Mouse (Mus musculus) heart, postnatal 14 days (tissue): Measurements from ENCODE around the gene Mcam. TPM values are rescaled to one million over a fixed set of nuclear protein-coding genes. Genes with fewer than 3 reads are reported as not detected.

Source experiments
- DNase-seq, 2 experiments: peaks; one replicate each; pipeline ENCODE4 v3.0.0; 2021 to 2022
- intact Hi-C: fragments of 180-260 bp; cut with DNase I; formaldehyde crosslinking; loops from one replicate; pipeline ENCODE4 v1.15.1; 2025
- total RNA-seq, 2 experiments: library from RNA; stranded (reverse); gene quantifications; 2 replicates each; pipeline ENCODE4 v1.2.3; 2021

Gene Mcam
- total RNA-seq, 2 experiments from 2014 or later, result 81.2 to 82.3 TPM

DNA sequence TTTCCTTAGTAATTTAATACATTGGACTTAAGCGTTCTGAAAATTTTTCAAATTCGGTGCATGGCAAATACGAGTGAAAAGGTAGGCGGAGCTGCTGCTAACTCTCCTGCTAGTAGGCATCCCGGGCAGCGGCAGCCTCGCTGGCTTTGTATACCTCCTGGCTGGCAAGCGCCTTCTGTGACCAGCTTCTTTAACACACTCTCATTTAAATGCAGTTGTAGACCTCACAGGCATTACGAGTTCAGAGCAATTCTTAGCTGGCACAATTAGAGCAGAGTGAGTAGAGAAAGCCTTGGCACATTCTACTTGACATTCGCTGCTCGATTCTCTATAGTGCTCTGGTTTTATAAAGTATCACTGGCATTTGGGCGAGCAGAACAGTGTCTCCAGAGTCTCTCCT is 54.0 kb downstream of the Mcam start:
- intact Hi-C loops, result no loop called here
- no peak for DNase-seq

DNA sequence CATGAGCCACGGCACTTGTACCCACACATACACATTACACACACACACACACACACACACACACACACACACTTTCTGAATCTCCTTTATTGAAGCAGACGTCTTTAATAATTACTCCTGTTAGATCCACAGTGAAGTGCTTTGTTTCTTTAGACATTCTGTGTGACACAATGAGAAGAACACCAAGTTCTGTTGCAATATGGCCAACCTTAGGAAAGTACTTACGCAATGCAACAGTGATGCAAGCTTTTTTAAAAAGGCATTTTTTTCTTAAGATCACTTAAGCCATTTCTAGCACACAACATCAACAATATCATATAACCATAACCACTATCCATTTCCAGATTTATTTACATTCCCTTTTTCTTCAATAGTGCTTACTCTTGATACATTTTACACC is 56.9 kb downstream of the Mcam start:
- intact Hi-C loops, result no loop called here
- DNase-seq, result no peak

- intact Hi-C loops, result no loop called here
- DNase-seq, result no peak
Measured at GRCm38 (mm10) chr9:44192312-44192711, 58.0 kb downstream of the Mcam start.

Other genes with a start within 250 kb of the Mcam start
- 10 to 100 TPM; 27.1 to 57.0 TPM for gene Thy1, start 91.1 kb upstream of the Mcam start, total RNA-seq
- 100 to 1,000 TPM; 149 to 157 TPM for gene Usp2, start 67.4 kb upstream of the Mcam start, total RNA-seq
- gene Mfrp, start 32.7 kb upstream of the Mcam start, total RNA-seq, result not detected
- 10 to 100 TPM; 15.2 to 19.5 TPM for gene C1qtnf5, start 27.2 kb upstream of the Mcam start, total RNA-seq
- gene Gm49380, start 21.0 kb upstream of the Mcam start, total RNA-seq, result under 1 TPM in 1 of 2 experiments, not detected in 1; 0.12 TPM
- 10 to 100 TPM; 10.1 to 11.3 TPM for gene Rnf26, start 21.0 kb upstream of the Mcam start, total RNA-seq
- 10 to 100 TPM; 26.4 to 31.2 TPM for gene Cbl, start 99.6 kb downstream of the Mcam start, total RNA-seq
- 1 to 10 TPM in 1 of 2 experiments, not detected in 1; 1.1 TPM for gene Ccdc153, start 106.2 kb downstream of the Mcam start, total RNA-seq
- 1 to 10 TPM; 2.0 to 2.8 TPM for gene Pdzd3, start 117.0 kb downstream of the Mcam start, total RNA-seq
- 10 to 100 TPM; 17.3 TPM for gene Nlrx1, start 134.1 kb downstream of the Mcam start, total RNA-seq
- under 1 TPM; 0.72 to 0.73 TPM for gene Abcg4, start 154.1 kb downstream of the Mcam start, total RNA-seq
- 10 to 100 TPM; 11.0 to 11.4 TPM for gene Hinfp, start 171.2 kb downstream of the Mcam start, total RNA-seq
- gene C2cd2l, start 185.8 kb downstream of the Mcam start, total RNA-seq, result 10 to 100 TPM; 15.8 to 16.6 TPM
- 10 to 100 TPM; 18.8 to 21.0 TPM for gene Dpagt1, start 191.6 kb downstream of the Mcam start, total RNA-seq
- 10 to 100 TPM; 21.6 to 35.0 TPM for gene H2afx, start 200.2 kb downstream of the Mcam start, total RNA-seq
- 10 to 100 TPM; 44.4 to 46.8 TPM for gene Hmbs, start 209.8 kb downstream of the Mcam start, total RNA-seq
- 10 to 100 TPM; 17.8 to 19.5 TPM for gene Vps11, start 227.2 kb downstream of the Mcam start, total RNA-seq
- 10 to 100 TPM; 38.9 to 52.1 TPM for gene Hyou1, start 245.0 kb downstream of the Mcam start, total RNA-seq